Mouse (Mus musculus): ENCODE measurements around the gene Shisa8. TPM values are rescaled to one million over a fixed set of nuclear protein-coding genes. Genes with fewer than 3 reads are reported as not detected.
A peak's percentile ranks its signal among the peaks of the same experiment; 100 is the strongest.

The Shisa8 gene
- polyA plus RNA-seq, 1 experiment from 2014 or later, result 0.46 TPM

DNA sequence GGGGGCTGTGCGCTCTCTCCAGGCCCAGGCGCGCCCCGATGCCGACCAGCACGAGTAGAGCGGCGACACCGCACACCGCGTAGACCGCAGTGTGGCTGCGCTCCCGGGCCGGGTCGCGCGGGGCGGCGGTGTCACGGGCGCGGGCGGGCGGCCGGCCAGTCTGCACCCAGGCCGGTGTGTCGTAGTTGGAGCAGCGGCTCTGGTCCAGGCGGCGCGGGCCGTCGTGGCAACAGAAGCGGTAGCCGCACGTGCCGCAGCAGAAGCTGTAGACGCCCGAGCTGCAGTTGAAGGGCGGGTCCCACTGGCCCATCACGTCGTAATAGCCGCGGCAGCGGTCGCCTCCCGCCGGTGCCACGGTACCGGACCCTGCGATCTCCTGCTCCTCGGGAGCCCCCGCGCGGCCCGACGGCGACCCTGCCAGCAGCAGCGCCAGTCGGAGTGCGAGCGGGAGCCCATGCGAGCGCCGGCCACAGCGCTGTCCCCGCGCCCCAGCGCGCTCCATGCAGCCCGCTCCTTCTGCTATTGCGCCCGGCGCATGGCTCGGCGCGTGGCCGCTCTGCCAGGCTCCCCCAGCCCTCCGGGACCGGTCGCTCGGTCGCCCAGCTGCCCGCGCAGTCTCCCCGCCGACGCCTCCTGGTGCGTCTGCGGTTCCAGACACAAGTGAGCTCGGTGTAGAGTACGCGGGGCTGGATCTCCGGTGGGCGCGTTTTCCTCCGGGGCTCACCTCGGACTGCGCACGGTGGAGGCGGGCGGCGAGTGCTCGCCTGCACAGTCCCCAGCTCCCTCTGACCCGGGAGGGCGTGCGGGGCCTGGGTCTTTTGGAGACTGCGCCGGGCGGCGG is 484 bp downstream of the Shisa8 start:
- WGBS, result under 1% methylated on average over 102 of the region's 112 CpGs
- 0 out of 2 replicates have a peak, but pooled peaks have one; percentile 31 for ATAC-seq (ENCODE audit: insufficient read depth, low FRiP score, low TSS enrichment)

DNA sequence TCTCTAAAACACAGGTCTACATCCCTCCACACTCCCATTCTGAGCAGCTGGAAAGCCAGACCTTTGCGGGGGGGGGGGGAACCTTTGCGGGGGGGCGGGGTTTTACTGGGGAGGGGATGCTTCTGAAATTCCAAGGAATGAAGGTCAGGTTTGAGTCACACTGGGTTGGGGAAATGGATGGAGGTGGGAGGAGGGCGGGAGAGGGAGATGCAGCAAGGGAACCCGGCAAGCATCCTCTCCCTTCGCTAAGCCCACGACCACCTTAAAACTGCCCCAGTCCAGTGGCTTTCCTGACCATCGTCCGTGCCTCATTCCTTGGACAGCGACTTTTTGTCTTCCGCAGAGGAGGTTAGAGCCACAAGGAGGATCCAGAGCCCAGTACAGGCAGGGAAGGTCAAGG is 1.3 kb downstream of the Shisa8 start:
- Histone ChIP-seq H3K27ac (ENCODE audit: low read depth, low read length) (no peak overlapping the region), H3K4me3 (ENCODE audit: low read depth, low read length) (peak overlapping the region; percentile 34; the same call in 1 of the 2 replicates), H3K36me3 (ENCODE audit: control insufficient read depth, insufficient read depth, low read length) (no peaks in the 10 kb centered on the region), H3K4me1 (ENCODE audit: control insufficient read depth, insufficient read depth, low read length) (peaks cover 23% of the 10 kb centered on the region), H3K9ac (ENCODE audit: low read length) (no peak overlapping the region; the same call in 1 of the 2 replicates), H3K9me3 (ENCODE audit: control insufficient read depth, low read length) (no peaks in the 10 kb centered on the region), H3K4me2 (ENCODE audit: low read depth) (peak overlapping the region; percentile 52), H3K27me3 (ENCODE audit: control insufficient read depth, insufficient read depth, low read length) (peaks cover 77% of the 10 kb centered on the region)
- WGBS, result 1% methylated on average over 11 of the region's 11 CpGs
- no peak for DNase-seq (ENCODE audit: low spot score)
- ATAC-seq (ENCODE audit: insufficient read depth, low FRiP score, low TSS enrichment), result no peak

More for the DNA sequence above, 484 bp downstream of the Shisa8 start:
- H3K4me1 ChIP-seq (ENCODE audit: control insufficient read depth, insufficient read depth, low read length), result peaks cover 16% of the 10 kb centered on the region
- H3K9me3 ChIP-seq (ENCODE audit: control insufficient read depth, low read length), result no peaks in the 10 kb centered on the region
- DNase-seq (ENCODE audit: low spot score), result no peak
- H3K27me3 ChIP-seq (ENCODE audit: control insufficient read depth, insufficient read depth, low read length), result peaks cover 68% of the 10 kb centered on the region
- peak overlapping the region; percentile 52 for H3K4me2 ChIP-seq (ENCODE audit: low read depth)
- H3K27ac ChIP-seq (ENCODE audit: low read depth, low read length), result no peak overlapping the region
- peak overlapping the region; percentile 26 for H3K9ac ChIP-seq (ENCODE audit: low read length)
- H3K4me3 ChIP-seq (ENCODE audit: low read depth, low read length), result peak overlapping the region; percentile 34
- no peaks in the 10 kb centered on the region for H3K36me3 ChIP-seq (ENCODE audit: control insufficient read depth, insufficient read depth, low read length)

DNA sequence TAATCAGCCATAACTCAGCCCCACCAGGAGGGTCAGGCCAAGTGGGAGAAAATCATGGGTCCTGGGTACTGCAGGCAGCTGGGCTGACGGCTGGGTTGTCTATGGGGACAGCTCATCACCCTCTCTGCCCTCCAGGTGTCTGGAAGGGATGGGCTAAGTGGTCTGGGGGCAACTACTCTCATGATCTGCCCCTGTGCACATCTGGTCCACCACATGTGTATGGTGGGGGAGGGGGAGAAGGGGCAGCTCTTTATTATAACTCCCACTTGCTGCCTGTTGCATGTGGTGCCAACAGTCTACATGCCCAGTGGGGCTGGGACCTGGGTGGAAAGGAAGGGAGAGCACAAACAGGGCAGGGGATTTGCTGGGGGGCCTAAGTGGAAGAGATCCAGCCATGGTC is 1.8 kb downstream of the Shisa8 start:
- no peaks in the 10 kb centered on the region for H3K36me3 ChIP-seq (ENCODE audit: control insufficient read depth, insufficient read depth, low read length)
- H3K9ac ChIP-seq (ENCODE audit: low read length), result no peak overlapping the region
- ATAC-seq (ENCODE audit: insufficient read depth, low FRiP score, low TSS enrichment) (no peak), DNase-seq (ENCODE audit: low spot score) (no peak)
- peaks cover 23% of the 10 kb centered on the region for H3K4me1 ChIP-seq (ENCODE audit: control insufficient read depth, insufficient read depth, low read length)
- H3K4me3 ChIP-seq (ENCODE audit: low read depth, low read length), result no peak overlapping the region
- H3K9me3 ChIP-seq (ENCODE audit: control insufficient read depth, low read length), result no peaks in the 10 kb centered on the region
- H3K27ac ChIP-seq (ENCODE audit: low read depth, low read length), result no peak overlapping the region
- H3K4me2 ChIP-seq (ENCODE audit: low read depth), result no peak overlapping the region
- WGBS, result 47% methylated on average over 1 of the region's 1 CpGs
- peaks cover 82% of the 10 kb centered on the region for H3K27me3 ChIP-seq (ENCODE audit: control insufficient read depth, insufficient read depth, low read length)

DNA sequence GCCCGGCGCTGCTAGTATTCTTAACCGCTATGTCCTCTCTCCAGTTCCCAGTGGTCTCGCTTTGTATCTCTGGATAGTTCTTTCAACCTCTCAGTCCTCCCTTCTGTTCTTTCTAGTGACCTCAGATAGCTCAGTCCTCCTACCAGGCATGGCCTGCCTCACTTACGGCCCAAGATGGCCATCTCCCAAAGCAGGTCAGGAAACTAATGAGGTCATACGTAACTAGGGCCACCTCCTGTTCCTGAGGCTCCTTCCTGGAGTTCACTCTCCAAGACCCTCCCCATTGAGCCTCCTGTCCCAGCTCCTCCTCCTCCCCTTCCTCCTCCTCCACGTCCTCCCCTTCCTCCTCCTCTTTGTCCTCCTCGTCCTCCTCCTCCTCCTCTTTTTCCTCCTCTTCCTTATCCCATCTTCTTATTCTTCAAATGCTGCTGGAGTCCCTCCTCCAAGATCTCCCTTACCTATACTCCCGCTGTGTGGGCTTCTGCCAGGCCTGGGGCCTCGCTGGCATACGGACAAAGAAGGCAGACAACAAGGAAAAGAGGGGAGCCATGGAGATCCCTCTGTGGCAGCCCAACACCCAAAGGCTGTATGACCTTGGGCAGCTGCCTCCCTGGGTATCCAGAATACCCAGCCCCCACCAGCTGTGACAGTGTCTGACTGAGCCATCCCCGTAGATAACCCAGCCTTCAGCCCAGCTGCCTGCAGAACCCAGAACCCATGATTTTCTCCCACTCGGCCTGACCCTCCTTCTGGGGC is 3.1 kb downstream of the Shisa8 start:
- Histone ChIP-seq H3K4me1 (ENCODE audit: control insufficient read depth, insufficient read depth, low read length) (peaks cover 23% of the 10 kb centered on the region), H3K4me3 (ENCODE audit: low read depth, low read length) (no peak overlapping the region), H3K9me3 (ENCODE audit: control insufficient read depth, low read length) (no peaks in the 10 kb centered on the region), H3K27me3 (ENCODE audit: control insufficient read depth, insufficient read depth, low read length) (peaks cover 70% of the 10 kb centered on the region), H3K4me2 (ENCODE audit: low read depth) (no peak overlapping the region), H3K9ac (ENCODE audit: low read length) (no peak overlapping the region), H3K36me3 (ENCODE audit: control insufficient read depth, insufficient read depth, low read length) (peaks cover 6% of the 10 kb centered on the region; the same call in 1 of the 2 replicates), H3K27ac (ENCODE audit: low read depth, low read length) (no peak overlapping the region)
- no peak for DNase-seq (ENCODE audit: low spot score)
- WGBS, result 81% methylated on average over 13 of the region's 13 CpGs
- ATAC-seq (ENCODE audit: insufficient read depth, low FRiP score, low TSS enrichment), result no peak

DNA sequence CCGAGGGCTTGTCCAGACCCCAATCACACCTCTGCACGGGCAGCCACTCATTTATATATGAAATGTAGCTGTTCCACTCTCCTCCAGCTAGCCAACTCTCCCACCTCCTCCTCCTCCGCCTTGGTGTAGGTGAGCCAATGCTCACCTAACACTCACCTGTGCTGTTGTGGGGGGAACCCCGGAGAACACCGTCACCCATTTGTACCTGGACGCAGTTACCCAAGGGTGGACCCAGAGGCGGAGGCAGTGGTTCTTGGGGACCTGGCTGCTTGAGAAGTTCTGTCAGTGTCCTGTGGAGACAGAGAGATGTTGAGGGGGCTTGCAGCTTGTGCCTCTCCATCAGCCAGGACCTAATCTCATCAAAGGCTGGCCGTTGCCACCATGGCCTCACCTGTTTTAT is 4.3 kb downstream of the Shisa8 start:
- H3K4me3 ChIP-seq (ENCODE audit: low read depth, low read length), result no peak overlapping the region
- H3K27me3 ChIP-seq (ENCODE audit: control insufficient read depth, insufficient read depth, low read length), result peaks cover 66% of the 10 kb centered on the region
- H3K4me2 ChIP-seq (ENCODE audit: low read depth), result no peak overlapping the region
- no peak overlapping the region for H3K9ac ChIP-seq (ENCODE audit: low read length)
- H3K9me3 ChIP-seq (ENCODE audit: control insufficient read depth, low read length), result no peaks in the 10 kb centered on the region
- no peak overlapping the region for H3K27ac ChIP-seq (ENCODE audit: low read depth, low read length)
- DNase-seq (ENCODE audit: low spot score), result no peak
- 85% methylated on average over 8 of the region's 8 CpGs for WGBS
- H3K4me1 ChIP-seq (ENCODE audit: control insufficient read depth, insufficient read depth, low read length), result peaks cover 25% of the 10 kb centered on the region
- no peak for ATAC-seq (ENCODE audit: insufficient read depth, low FRiP score, low TSS enrichment)
- peaks cover 10% of the 10 kb centered on the region for H3K36me3 ChIP-seq (ENCODE audit: control insufficient read depth, insufficient read depth, low read length)

DNA sequence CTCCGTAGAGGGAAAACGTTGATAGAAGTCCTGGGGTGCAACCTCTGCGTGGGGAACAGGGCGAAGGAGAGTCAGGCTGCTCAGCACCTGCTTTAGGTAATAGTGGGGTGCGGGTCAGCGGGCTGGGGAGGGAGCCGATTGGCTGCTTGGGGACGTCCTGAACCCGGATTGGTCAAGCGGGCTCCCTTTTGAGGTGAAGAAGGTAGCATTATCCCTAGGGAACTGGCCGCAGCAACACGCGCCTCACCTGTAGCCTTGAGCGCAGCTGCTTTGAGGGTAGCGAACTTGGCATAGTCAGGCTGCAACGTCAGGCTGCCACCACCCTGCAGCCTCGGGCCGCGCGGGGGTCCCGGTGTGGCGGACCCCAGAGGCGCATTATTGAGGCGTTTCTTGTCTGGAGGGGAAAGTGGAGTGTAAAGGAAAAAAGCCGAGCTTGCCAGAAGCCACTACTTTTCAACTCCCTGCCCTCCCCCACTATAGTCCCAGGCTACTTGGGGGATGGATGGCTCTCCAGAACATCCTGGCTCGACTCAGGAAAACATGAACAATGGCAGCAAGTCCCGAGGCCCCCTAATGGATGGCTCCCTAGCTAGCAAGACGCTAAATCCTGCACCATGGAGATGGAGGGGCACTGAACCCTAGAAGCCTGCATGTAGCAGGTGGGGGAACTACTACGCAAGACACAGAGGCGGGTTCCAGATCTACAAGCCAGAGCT is 5.0 kb downstream of the Shisa8 start:
- Histone ChIP-seq H3K9me3 (ENCODE audit: control insufficient read depth, low read length) (no peaks in the 10 kb centered on the region), H3K9ac (ENCODE audit: low read length) (no peak overlapping the region), H3K4me2 (ENCODE audit: low read depth) (no peak overlapping the region), H3K4me3 (ENCODE audit: low read depth, low read length) (0 out of 2 replicates have a peak overlapping the region, but pooled peaks have one; percentile 4), H3K27me3 (ENCODE audit: control insufficient read depth, insufficient read depth, low read length) (peaks cover 60% of the 10 kb centered on the region), H3K4me1 (ENCODE audit: control insufficient read depth, insufficient read depth, low read length) (peaks cover 25% of the 10 kb centered on the region), H3K27ac (ENCODE audit: low read depth, low read length) (no peak overlapping the region), H3K36me3 (ENCODE audit: control insufficient read depth, insufficient read depth, low read length) (peaks cover 16% of the 10 kb centered on the region)
- ATAC-seq (ENCODE audit: insufficient read depth, low FRiP score, low TSS enrichment) (no peak), DNase-seq (ENCODE audit: low spot score) (no peak)
- 15% methylated on average over 30 of the region's 30 CpGs for WGBS

DNA sequence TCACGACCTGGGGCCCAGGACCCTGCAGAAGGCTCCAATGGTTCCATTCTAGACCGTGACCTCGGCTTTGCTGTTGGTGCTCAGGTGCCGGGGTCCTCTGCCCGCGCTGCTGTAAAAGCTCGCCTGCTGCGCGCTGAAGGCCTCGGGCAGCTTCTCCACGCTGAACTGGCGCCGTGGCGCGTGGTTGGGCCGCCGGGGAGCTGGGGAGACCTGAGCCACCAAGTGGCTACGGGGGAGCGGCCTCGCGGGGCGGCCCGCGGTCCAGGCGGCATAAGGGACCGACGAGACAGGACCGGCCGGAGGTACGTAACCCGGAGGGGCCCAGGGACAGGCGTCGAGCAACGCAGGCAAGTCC is 5.5 kb downstream of the Shisa8 start:
- no peak for ATAC-seq (ENCODE audit: insufficient read depth, low FRiP score, low TSS enrichment)
- 0 out of 2 replicates have a peak overlapping the region, but pooled peaks have one; percentile 4 for H3K4me3 ChIP-seq (ENCODE audit: low read depth, low read length)
- H3K9me3 ChIP-seq (ENCODE audit: control insufficient read depth, low read length), result no peaks in the 10 kb centered on the region
- peaks cover 16% of the 10 kb centered on the region for H3K36me3 ChIP-seq (ENCODE audit: control insufficient read depth, insufficient read depth, low read length)
- no peak overlapping the region for H3K27ac ChIP-seq (ENCODE audit: low read depth, low read length)
- H3K4me1 ChIP-seq (ENCODE audit: control insufficient read depth, insufficient read depth, low read length), result peaks cover 19% of the 10 kb centered on the region
- no peak overlapping the region for H3K9ac ChIP-seq (ENCODE audit: low read length)
- WGBS, result 9% methylated on average over 33 of the region's 34 CpGs
- DNase-seq (ENCODE audit: low spot score), result no peak
- H3K27me3 ChIP-seq (ENCODE audit: control insufficient read depth, insufficient read depth, low read length), result peaks cover 54% of the 10 kb centered on the region
- no peak overlapping the region for H3K4me2 ChIP-seq (ENCODE audit: low read depth)

DNA sequence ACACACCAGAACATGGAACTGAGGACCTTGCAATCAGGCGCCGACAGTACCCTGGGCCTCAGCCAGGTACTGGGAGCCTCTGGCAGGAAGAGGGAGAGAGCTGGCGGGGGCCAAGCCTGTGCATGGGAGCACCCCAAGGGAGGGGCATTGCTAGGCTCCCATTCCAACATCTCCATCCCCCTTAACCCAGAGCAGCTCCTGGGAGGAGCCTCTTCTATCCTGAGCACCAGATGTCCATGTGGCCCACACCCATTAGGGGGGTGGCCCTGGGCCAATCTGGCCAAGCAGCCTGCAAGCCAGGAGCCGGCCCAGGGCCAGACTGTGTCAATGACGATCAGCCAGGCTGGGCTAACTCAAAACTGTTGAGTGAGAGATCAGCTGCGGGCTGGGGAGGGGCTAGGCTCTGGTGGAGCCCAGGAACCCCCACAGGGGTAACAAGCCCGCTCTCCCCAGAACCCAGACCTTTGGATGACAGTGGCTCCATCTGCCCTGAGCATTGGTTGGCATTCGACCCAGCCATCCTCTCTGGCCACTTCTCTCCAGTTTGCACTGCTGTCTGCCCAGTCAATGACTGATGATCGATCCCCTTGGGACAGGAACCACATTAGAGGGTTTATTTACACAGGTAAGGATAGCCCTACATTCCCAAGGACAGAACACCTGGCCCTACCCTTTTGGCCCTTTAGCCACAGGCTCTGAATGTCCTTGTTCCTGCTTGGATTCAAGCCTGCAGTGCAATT is 6.1 kb downstream of the Shisa8 start:
- peaks cover 16% of the 10 kb centered on the region for H3K36me3 ChIP-seq (ENCODE audit: control insufficient read depth, insufficient read depth, low read length)
- no peak overlapping the region for H3K9ac ChIP-seq (ENCODE audit: low read length)
- H3K27me3 ChIP-seq (ENCODE audit: control insufficient read depth, insufficient read depth, low read length), result peaks cover 49% of the 10 kb centered on the region
- WGBS, result 55% methylated on average over 9 of the region's 9 CpGs
- DNase-seq (ENCODE audit: low spot score) (no peak), ATAC-seq (ENCODE audit: insufficient read depth, low FRiP score, low TSS enrichment) (no peak)
- no peak overlapping the region for H3K27ac ChIP-seq (ENCODE audit: low read depth, low read length)
- no peaks in the 10 kb centered on the region for H3K9me3 ChIP-seq (ENCODE audit: control insufficient read depth, low read length)
- H3K4me2 ChIP-seq (ENCODE audit: low read depth), result no peak overlapping the region
- H3K4me3 ChIP-seq (ENCODE audit: low read depth, low read length), result no peak overlapping the region
- H3K4me1 ChIP-seq (ENCODE audit: control insufficient read depth, insufficient read depth, low read length), result peaks cover 14% of the 10 kb centered on the region

Data from neural tube, embryonic 11.5 days (tissue).